Mouse (Mus musculus): ENCODE data around the gene Tbx20. TPM values are rescaled to one million over a fixed set of nuclear protein-coding genes. Genes with fewer than 3 reads are reported as not detected.
A peak's percentile ranks its signal among the peaks of the same experiment; 100 is the strongest.

Tbx20 gene
- 0.24 and 0.33 TPM in 2 replicates for total RNA-seq (2014; rRNA removed)
- 0.01 TPM in 1 of 2 replicates, not detected in the other for polyA plus RNA-seq (2015; fragmentation: Nextera tagmentation; extraction: Ambion mirVana)

DNA sequence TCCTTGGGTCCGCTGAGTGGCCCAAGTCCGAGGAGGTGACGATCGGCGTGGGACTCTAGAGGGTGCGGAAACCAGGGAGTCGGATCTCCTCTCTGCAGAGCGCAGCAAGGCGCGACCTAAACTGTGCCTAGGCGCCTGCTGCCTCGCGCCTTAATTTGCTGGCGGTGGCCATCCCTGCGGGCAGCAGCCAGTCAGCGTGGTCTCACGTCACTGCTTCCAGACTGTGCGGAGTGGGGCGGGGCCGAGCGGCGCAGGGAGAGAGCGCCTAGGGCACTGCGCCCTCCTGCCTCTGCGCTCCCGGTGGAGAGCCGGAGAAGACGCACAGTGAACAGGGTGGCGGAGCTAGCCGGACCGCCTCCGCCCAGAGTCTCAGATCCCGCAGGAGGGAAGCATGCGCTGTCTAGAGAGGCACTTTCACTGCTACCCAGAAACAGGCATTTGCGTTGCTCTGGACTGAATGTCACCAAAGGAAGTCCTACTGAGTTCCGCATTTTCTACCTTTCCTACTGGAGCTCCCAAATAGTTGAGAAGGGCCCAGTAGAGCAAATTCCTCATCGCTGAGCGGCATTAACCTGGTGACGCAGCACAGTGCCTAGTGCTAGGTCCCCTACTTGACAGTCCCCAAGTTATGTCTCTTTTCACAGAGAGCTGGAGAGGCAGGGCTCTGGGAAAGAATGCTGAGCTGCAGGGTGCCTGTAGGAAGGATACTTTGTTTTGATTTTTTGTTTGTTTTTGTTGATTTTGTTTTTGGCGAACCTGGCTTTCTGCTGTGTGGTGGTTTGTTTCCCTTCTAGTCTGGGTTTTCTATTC, at the start of gene Tbx20:
Gene Tbx20, minus strand, starts transcription at position 144 of the 810 bp plus-strand sequence.
- Histone ChIP-seq H3K27ac (ENCODE audit: low read depth, low read length) (no peak within 1 kb of the TSS), H3K4me3 (ENCODE audit: low read depth, low read length) (peak within 1 kb of the TSS; percentile 12; the same call in 1 of the 2 replicates), H3K4me1 (ENCODE audit: insufficient read depth, low read length) (no peaks in the 10 kb centered on the region), H3K4me2 (ENCODE audit: low read depth, low read length, poor library complexity, severe bottlenecking) (0 out of 2 replicates have a peak within 1 kb of the TSS, but pooled peaks have one; percentile 12), H3K27me3 (ENCODE audit: insufficient read depth, low read length) (peaks cover 79% of the 10 kb centered on the region), H3K9me3 (ENCODE audit: low read length) (no peaks in the 10 kb centered on the region), H3K36me3 (ENCODE audit: insufficient read depth, low read length) (no peaks in the 10 kb centered on the region), H3K9ac (replicated peaks; ENCODE audit: low read length, poor library complexity, severe bottlenecking) (no peak within 1 kb of the TSS)
- DNase-seq (ENCODE audit: low spot score) = no peak
- TF ChIP-seq CTCF (IDR thresholded peaks at IDR 0.05) = no peak
- ATAC-seq (ENCODE audit: low FRiP score) = peak; percentile 52; the same call in 1 of the 2 replicates
- 1% methylated on average over 40 of the region's 40 CpGs for WGBS

DNA sequence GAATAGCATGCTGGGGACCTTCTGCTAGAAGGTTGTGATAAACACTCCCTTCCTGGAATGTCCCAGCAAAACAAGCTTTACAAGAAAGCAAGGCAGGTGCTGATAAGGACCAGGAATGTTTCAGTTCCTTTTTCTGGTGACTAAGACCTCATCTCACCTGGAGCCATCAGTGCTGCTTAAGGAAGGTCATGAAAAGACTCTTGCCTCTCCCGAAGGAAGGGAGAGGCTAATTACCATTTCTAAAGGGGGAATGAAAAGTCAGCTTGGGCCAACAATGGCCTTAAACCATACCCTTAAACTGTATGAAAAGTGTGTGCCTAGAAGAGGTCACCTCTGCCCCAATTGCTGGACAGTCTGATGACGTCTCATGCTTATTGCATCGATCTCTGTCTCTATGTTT, 44.4 kb upstream of the Tbx20 start:
- ATAC-seq (ENCODE audit: low FRiP score) (no peak), DNase-seq (ENCODE audit: low spot score) (no peak)
- no peak overlapping the region for H3K9ac ChIP-seq (replicated peaks; ENCODE audit: low read length, poor library complexity, severe bottlenecking)
- H3K36me3 ChIP-seq (ENCODE audit: insufficient read depth, low read length) = no peaks in the 10 kb centered on the region
- H3K4me3 ChIP-seq (ENCODE audit: low read depth, low read length) = no peak overlapping the region
- 62% methylated on average over 3 of the region's 3 CpGs for WGBS
- H3K4me2 ChIP-seq (ENCODE audit: low read depth, low read length, poor library complexity, severe bottlenecking) = no peak overlapping the region
- H3K27me3 ChIP-seq (ENCODE audit: insufficient read depth, low read length) = no peaks in the 10 kb centered on the region
- H3K27ac ChIP-seq (ENCODE audit: low read depth, low read length) = no peak overlapping the region
- H3K9me3 ChIP-seq (ENCODE audit: low read length) = no peaks in the 10 kb centered on the region
- TF ChIP-seq CTCF (IDR thresholded peaks at IDR 0.05) = no peak
- no peaks in the 10 kb centered on the region for H3K4me1 ChIP-seq (ENCODE audit: insufficient read depth, low read length)

- no peak overlapping the region for H3K27ac ChIP-seq (ENCODE audit: low read depth, low read length)
- WGBS = 85% methylated on average over 6 of the region's 6 CpGs
- H3K9ac ChIP-seq (replicated peaks; ENCODE audit: low read length, poor library complexity, severe bottlenecking) = no peak overlapping the region
- peak; percentile 9 for DNase-seq (ENCODE audit: low spot score)
- no peaks in the 10 kb centered on the region for H3K27me3 ChIP-seq (ENCODE audit: insufficient read depth, low read length)
- no peaks in the 10 kb centered on the region for H3K36me3 ChIP-seq (ENCODE audit: insufficient read depth, low read length)
- no peak overlapping the region for H3K4me2 ChIP-seq (ENCODE audit: low read depth, low read length, poor library complexity, severe bottlenecking)
- H3K4me3 ChIP-seq (ENCODE audit: low read depth, low read length) = no peak overlapping the region
- no peak for TF ChIP-seq CTCF (IDR thresholded peaks at IDR 0.05)
- ATAC-seq (ENCODE audit: low FRiP score) = no peak
- H3K4me1 ChIP-seq (ENCODE audit: insufficient read depth, low read length) = no peaks in the 10 kb centered on the region
- no peaks in the 10 kb centered on the region for H3K9me3 ChIP-seq (ENCODE audit: low read length)
These were observed 38.4 kb upstream of the Tbx20 start for GRCm38 (mm10) chr9:24812461-24812860.

DNA sequence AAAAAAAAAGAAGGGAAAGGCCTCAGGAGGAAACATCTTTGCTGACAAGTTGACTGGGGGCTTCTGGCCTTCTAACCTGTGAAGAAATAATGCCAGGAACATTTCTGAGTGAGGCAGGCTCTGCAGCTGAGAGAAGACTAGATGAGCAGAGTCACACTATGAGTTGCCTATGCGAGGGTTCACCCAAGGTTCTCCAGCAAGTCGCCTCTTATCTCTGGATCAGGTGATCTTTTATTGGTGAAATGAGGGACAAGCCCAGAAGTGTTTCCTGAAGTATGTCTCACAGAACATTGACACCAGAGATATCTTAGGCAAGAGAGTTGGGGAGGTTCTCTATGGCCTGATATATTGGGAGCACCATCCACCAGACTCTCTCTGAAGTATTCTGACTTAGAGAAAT, 18.0 kb upstream of the Tbx20 start:
- DNase-seq (ENCODE audit: low spot score) (no peak), ATAC-seq (ENCODE audit: low FRiP score) (no peak)
- no peak overlapping the region for H3K4me3 ChIP-seq (ENCODE audit: low read depth, low read length)
- H3K27me3 ChIP-seq (ENCODE audit: insufficient read depth, low read length) = no peaks in the 10 kb centered on the region
- TF ChIP-seq CTCF (IDR thresholded peaks at IDR 0.05) = no peak
- no peak overlapping the region for H3K4me2 ChIP-seq (ENCODE audit: low read depth, low read length, poor library complexity, severe bottlenecking)
- H3K9me3 ChIP-seq (ENCODE audit: low read length) = no peaks in the 10 kb centered on the region
- no peaks in the 10 kb centered on the region for H3K36me3 ChIP-seq (ENCODE audit: insufficient read depth, low read length)
- no peak overlapping the region for H3K27ac ChIP-seq (ENCODE audit: low read depth, low read length)
- no peak overlapping the region for H3K9ac ChIP-seq (replicated peaks; ENCODE audit: low read length, poor library complexity, severe bottlenecking)
- WGBS = 98% methylated on average over 2 of the region's 2 CpGs
- no peaks in the 10 kb centered on the region for H3K4me1 ChIP-seq (ENCODE audit: insufficient read depth, low read length)

DNA sequence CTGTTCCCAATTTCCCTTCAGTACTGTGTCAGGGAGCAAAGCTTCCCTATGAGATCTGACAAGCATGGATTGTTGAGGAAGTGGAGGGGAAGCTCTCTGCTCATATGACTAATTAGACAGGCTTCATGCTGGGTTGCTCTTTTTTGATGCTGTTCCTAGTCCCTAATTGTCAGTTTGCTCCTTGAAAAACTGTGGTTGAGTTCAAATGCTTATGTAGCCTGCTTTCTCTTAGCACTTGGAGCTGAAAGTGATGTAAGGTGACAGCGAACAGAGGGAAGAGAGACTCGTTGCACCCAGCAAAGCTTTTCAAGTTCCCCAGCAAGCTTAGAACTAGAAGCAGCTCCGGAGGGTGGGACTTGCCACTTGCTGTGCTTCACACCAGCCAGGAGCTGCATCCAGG, 15.3 kb upstream of the Tbx20 start:
- H3K9me3 ChIP-seq (ENCODE audit: low read length) = no peaks in the 10 kb centered on the region
- 77% methylated on average over 3 of the region's 3 CpGs for WGBS
- H3K27ac ChIP-seq (ENCODE audit: low read depth, low read length) = no peak overlapping the region
- H3K4me1 ChIP-seq (ENCODE audit: insufficient read depth, low read length) = no peaks in the 10 kb centered on the region
- no peak for DNase-seq (ENCODE audit: low spot score)
- no peak for ATAC-seq (ENCODE audit: low FRiP score)
- H3K36me3 ChIP-seq (ENCODE audit: insufficient read depth, low read length) = no peaks in the 10 kb centered on the region
- no peak overlapping the region for H3K4me2 ChIP-seq (ENCODE audit: low read depth, low read length, poor library complexity, severe bottlenecking)
- no peak overlapping the region for H3K4me3 ChIP-seq (ENCODE audit: low read depth, low read length)
- H3K27me3 ChIP-seq (ENCODE audit: insufficient read depth, low read length) = no peaks in the 10 kb centered on the region
- no peak overlapping the region for H3K9ac ChIP-seq (replicated peaks; ENCODE audit: low read length, poor library complexity, severe bottlenecking)
- no peak for TF ChIP-seq CTCF (IDR thresholded peaks at IDR 0.05)

GRCm38 (mm10) chr9:24782338-24782737, 8.2 kb upstream of the Tbx20 start:
- Histone ChIP-seq H3K36me3 (ENCODE audit: insufficient read depth, low read length) (no peaks in the 10 kb centered on the region), H3K4me1 (ENCODE audit: insufficient read depth, low read length) (peaks cover 3% of the 10 kb centered on the region; the same call in 1 of the 2 replicates), H3K27ac (ENCODE audit: low read depth, low read length) (no peak overlapping the region), H3K9ac (replicated peaks; ENCODE audit: low read length, poor library complexity, severe bottlenecking) (no peak overlapping the region), H3K4me3 (ENCODE audit: low read depth, low read length) (no peak overlapping the region), H3K27me3 (ENCODE audit: insufficient read depth, low read length) (peaks cover 47% of the 10 kb centered on the region), H3K9me3 (ENCODE audit: low read length) (no peaks in the 10 kb centered on the region), H3K4me2 (ENCODE audit: low read depth, low read length, poor library complexity, severe bottlenecking) (no peak overlapping the region)
- WGBS = 35% methylated on average over 3 of the region's 3 CpGs
- no peak for TF ChIP-seq CTCF (IDR thresholded peaks at IDR 0.05)
- DNase-seq (ENCODE audit: low spot score) = no peak
- ATAC-seq (ENCODE audit: low FRiP score) = no peak

Measured in midbrain, postnatal 0 days (tissue).